Mouse (Mus musculus): ENCODE measurements around the gene Aqp2. TPM values are rescaled to one million over a fixed set of nuclear protein-coding genes. Genes with fewer than 3 reads are reported as not detected.
A peak's percentile ranks its signal among the peaks of the same experiment; 100 is the strongest.

Gene Aqp2
- total and polyA plus RNA-seq, 3 experiments = 0.23 to 0.34 TPM; not detected in 1

GRCm38 (mm10) chr15:99584407-99585202, 5.8 kb downstream of the Aqp2 start:
- no peak overlapping the region for H3K27ac ChIP-seq
- H3K9ac ChIP-seq (ENCODE audit: low read depth, low read length) = no peak overlapping the region
- no peak overlapping the region for H3K4me3 ChIP-seq
- no peaks in the 10 kb centered on the region for H3K79me2 ChIP-seq (replicated peaks; ENCODE audit: control insufficient read depth, insufficient read depth, low read length)
- DNase-seq = peak; percentile 20 to 28
- H3K36me3 ChIP-seq (ENCODE audit: control insufficient read depth, insufficient read depth, low read length) = no peaks in the 10 kb centered on the region
- 8% methylated on average over 24 of the region's 24 CpGs for WGBS
- H3K4me1 ChIP-seq (ENCODE audit: control insufficient read depth, insufficient read depth, low read length) = peaks cover 1% of the 10 kb centered on the region; the same call in 1 of the 2 replicates
- intact Hi-C loops (cut with DNase I) = no loop called here
- TF ChIP-seq EP300 (IDR thresholded peaks at IDR 0.05; ENCODE audit: insufficient read depth, low read depth, low read length) (no peak), POLR2A (IDR thresholded peaks at IDR 0.05; ENCODE audit: insufficient read depth, low read depth, low read length) (no peak), CTCF (IDR thresholded peaks at IDR 0.05) (no peak)
- H3K27me3 ChIP-seq (ENCODE audit: control insufficient read depth, insufficient read depth, low read length) = peaks cover 6% of the 10 kb centered on the region; the same call in 1 of the 2 replicates

GRCm38 (mm10) chr15:99585741-99586140, 6.9 kb downstream of the Aqp2 start:
- Histone ChIP-seq H3K27me3 (ENCODE audit: control insufficient read depth, insufficient read depth, low read length) (peaks cover 10% of the 10 kb centered on the region; the same call in 1 of the 2 replicates), H3K27ac (no peak overlapping the region), H3K36me3 (ENCODE audit: control insufficient read depth, insufficient read depth, low read length) (no peaks in the 10 kb centered on the region), H3K9ac (ENCODE audit: low read depth, low read length) (no peak overlapping the region), H3K4me1 (ENCODE audit: control insufficient read depth, insufficient read depth, low read length) (peaks cover 1% of the 10 kb centered on the region; the same call in 1 of the 2 replicates), H3K79me2 (replicated peaks; ENCODE audit: control insufficient read depth, insufficient read depth, low read length) (no peaks in the 10 kb centered on the region), H3K4me3 (no peak overlapping the region)
- no peak for DNase-seq
- intact Hi-C loops (cut with DNase I) = no loop called here
- WGBS = 78% methylated on average over 6 of the region's 6 CpGs
- TF ChIP-seq CTCF (IDR thresholded peaks at IDR 0.05) (no peak), EP300 (IDR thresholded peaks at IDR 0.05; ENCODE audit: insufficient read depth, low read depth, low read length) (no peak), POLR2A (IDR thresholded peaks at IDR 0.05; ENCODE audit: insufficient read depth, low read depth, low read length) (no peak)

- TF ChIP-seq POLR2A (IDR thresholded peaks at IDR 0.05; ENCODE audit: insufficient read depth, low read depth, low read length) (no peak), CTCF (IDR thresholded peaks at IDR 0.05) (no peak), EP300 (IDR thresholded peaks at IDR 0.05; ENCODE audit: insufficient read depth, low read depth, low read length) (no peak)
- intact Hi-C loops (cut with DNase I) = no loop called here
- Histone ChIP-seq H3K36me3 (ENCODE audit: control insufficient read depth, insufficient read depth, low read length) (no peaks in the 10 kb centered on the region), H3K4me3 (no peak overlapping the region), H3K9ac (ENCODE audit: low read depth, low read length) (no peak overlapping the region), H3K27me3 (ENCODE audit: control insufficient read depth, insufficient read depth, low read length) (peaks cover 13% of the 10 kb centered on the region), H3K27ac (no peak overlapping the region), H3K79me2 (replicated peaks; ENCODE audit: control insufficient read depth, insufficient read depth, low read length) (no peaks in the 10 kb centered on the region), H3K4me1 (ENCODE audit: control insufficient read depth, insufficient read depth, low read length) (peaks cover 1% of the 10 kb centered on the region; the same call in 1 of the 2 replicates)
- no peak for DNase-seq
- 81% methylated on average over 3 of the region's 3 CpGs for WGBS
Measured at GRCm38 (mm10) chr15:99586525-99586924, 7.7 kb downstream of the Aqp2 start.

GRCm38 (mm10) chr15:99589237-99589636, 10.4 kb downstream of the Aqp2 start:
- Histone ChIP-seq H3K4me1 (ENCODE audit: control insufficient read depth, insufficient read depth, low read length) (no peaks in the 10 kb centered on the region), H3K27ac (no peak overlapping the region), H3K27me3 (ENCODE audit: control insufficient read depth, insufficient read depth, low read length) (peaks cover 14% of the 10 kb centered on the region), H3K9ac (ENCODE audit: low read depth, low read length) (no peak overlapping the region), H3K4me3 (no peak overlapping the region), H3K36me3 (ENCODE audit: control insufficient read depth, insufficient read depth, low read length) (no peaks in the 10 kb centered on the region), H3K79me2 (replicated peaks; ENCODE audit: control insufficient read depth, insufficient read depth, low read length) (no peaks in the 10 kb centered on the region)
- TF ChIP-seq EP300 (IDR thresholded peaks at IDR 0.05; ENCODE audit: insufficient read depth, low read depth, low read length) (no peak), CTCF (IDR thresholded peaks at IDR 0.05) (no peak), POLR2A (IDR thresholded peaks at IDR 0.05; ENCODE audit: insufficient read depth, low read depth, low read length) (no peak)
- no peak for DNase-seq
- intact Hi-C loops (cut with DNase I) = no loop called here
- WGBS = 17% methylated on average over 9 of the region's 9 CpGs

- Histone ChIP-seq H3K27me3 (ENCODE audit: control insufficient read depth, insufficient read depth, low read length) (peaks cover 12% of the 10 kb centered on the region), H3K4me3 (no peak overlapping the region), H3K36me3 (ENCODE audit: control insufficient read depth, insufficient read depth, low read length) (no peaks in the 10 kb centered on the region), H3K9ac (ENCODE audit: low read depth, low read length) (no peak overlapping the region), H3K79me2 (replicated peaks; ENCODE audit: control insufficient read depth, insufficient read depth, low read length) (no peaks in the 10 kb centered on the region), H3K4me1 (ENCODE audit: control insufficient read depth, insufficient read depth, low read length) (no peaks in the 10 kb centered on the region), H3K27ac (no peak overlapping the region)
- no peak for DNase-seq
- 30% methylated on average over 7 of the region's 7 CpGs for WGBS
- intact Hi-C loops (cut with DNase I) = no loop called here
- TF ChIP-seq CTCF (IDR thresholded peaks at IDR 0.05) = no peak
- TF ChIP-seq EP300 (IDR thresholded peaks at IDR 0.05; ENCODE audit: insufficient read depth, low read depth, low read length) = no peak
- TF ChIP-seq POLR2A (IDR thresholded peaks at IDR 0.05; ENCODE audit: insufficient read depth, low read depth, low read length) = no peak
Measured at GRCm38 (mm10) chr15:99589704-99590103, 10.8 kb downstream of the Aqp2 start.

- peaks cover 12% of the 10 kb centered on the region for H3K27me3 ChIP-seq (ENCODE audit: control insufficient read depth, insufficient read depth, low read length)
- TF ChIP-seq EP300 (IDR thresholded peaks at IDR 0.05; ENCODE audit: insufficient read depth, low read depth, low read length) (no peak), POLR2A (IDR thresholded peaks at IDR 0.05; ENCODE audit: insufficient read depth, low read depth, low read length) (no peak), CTCF (IDR thresholded peaks at IDR 0.05) (no peak)
- intact Hi-C loops (cut with DNase I) = no loop called here
- H3K27ac ChIP-seq = no peak within 1 kb of the TSS
- H3K36me3 ChIP-seq (ENCODE audit: control insufficient read depth, insufficient read depth, low read length) = no peaks in the 10 kb centered on the region
- no peaks in the 10 kb centered on the region for H3K4me1 ChIP-seq (ENCODE audit: control insufficient read depth, insufficient read depth, low read length)
- DNase-seq = peak in 1 of 2 experiments; percentile 15
- H3K4me3 ChIP-seq = no peak within 1 kb of the TSS
- no peak within 1 kb of the TSS for H3K9ac ChIP-seq (ENCODE audit: low read depth, low read length)
- H3K79me2 ChIP-seq (replicated peaks; ENCODE audit: control insufficient read depth, insufficient read depth, low read length) = no peaks in the 10 kb centered on the region
- 5% methylated on average over 59 of the region's 83 CpGs for WGBS
Measured at GRCm38 (mm10) chr15:99590429-99591084, 11.7 kb downstream of the Aqp2 start, which contains the start of gene Aqp5. Aqp5 (plus strand) TSS chr15:99590782.

Measured in heart, adult 2 months (tissue).